Mouse (Mus musculus) neutrophil, adult 5-6 weeks (primary cell): ENCODE data around the gene Aqr. TPM values are rescaled to one million over a fixed set of nuclear protein-coding genes. Genes with fewer than 3 reads are reported as not detected.

Source experiments
- ATAC-seq: fragments of 151-379, 151-347 bp; 2 replicates; pipeline ENCODE4 v1.8.0; 2017; ENCODE audit warnings: mild to moderate bottlenecking, moderate TSS enrichment; ENCODE audit not compliant: insufficient number of reproducible peaks, poor library complexity, low FRiP score, severe bottlenecking; ENCODE audit errors: extremely low read depth
- total RNA-seq: library from RNA; stranded (forward); fragments of 200-1000 nt; gene quantifications from 2 replicates; pipeline ENCODE4 v1.2.3, GENCODE M21; 2017

Aqr gene
- total RNA-seq, 1 experiment from 2014 or later: 53.5 TPM

DNA sequence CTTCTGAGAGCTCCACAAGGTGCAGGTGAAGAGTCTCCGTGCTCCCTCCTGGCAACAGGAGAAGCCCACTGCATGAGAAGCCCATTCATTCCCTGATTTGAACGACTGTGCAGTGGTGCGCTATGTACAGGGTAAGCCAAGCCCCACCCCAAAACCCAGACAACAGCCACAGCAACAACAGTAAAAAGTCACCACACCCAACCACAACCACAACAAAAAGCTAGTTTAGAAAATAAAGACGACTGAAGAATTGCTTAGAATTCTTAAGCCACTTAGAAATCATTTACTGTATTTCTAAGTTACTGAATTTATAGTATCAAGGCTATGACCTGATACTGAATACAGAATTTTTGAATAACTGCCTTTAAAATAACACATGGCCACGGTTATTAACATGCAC, 41.9 kb downstream of the Aqr start:
- ATAC-seq: 0 out of 2 replicates have a peak, but pooled peaks have one; percentile 23

DNA sequence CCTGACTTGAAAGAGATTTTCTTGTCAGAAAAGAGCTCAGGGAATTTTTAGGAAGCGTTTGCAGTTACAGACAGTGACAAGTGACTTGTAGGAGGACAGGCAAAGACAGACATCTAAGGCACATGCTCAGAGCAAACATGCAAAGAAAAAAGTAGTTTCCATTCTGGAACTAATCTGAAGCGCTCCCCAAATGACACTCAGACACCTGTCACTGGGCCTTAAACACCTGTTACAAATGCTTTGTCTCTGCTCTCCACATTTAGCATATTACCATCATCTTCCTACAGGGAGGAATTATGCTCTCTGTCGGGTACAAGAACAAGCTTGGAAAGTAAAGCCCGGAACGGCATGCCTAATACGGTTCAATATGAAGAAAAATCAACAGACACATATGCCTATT, 43.0 kb downstream of the Aqr start:
- ATAC-seq: no peak

DNA sequence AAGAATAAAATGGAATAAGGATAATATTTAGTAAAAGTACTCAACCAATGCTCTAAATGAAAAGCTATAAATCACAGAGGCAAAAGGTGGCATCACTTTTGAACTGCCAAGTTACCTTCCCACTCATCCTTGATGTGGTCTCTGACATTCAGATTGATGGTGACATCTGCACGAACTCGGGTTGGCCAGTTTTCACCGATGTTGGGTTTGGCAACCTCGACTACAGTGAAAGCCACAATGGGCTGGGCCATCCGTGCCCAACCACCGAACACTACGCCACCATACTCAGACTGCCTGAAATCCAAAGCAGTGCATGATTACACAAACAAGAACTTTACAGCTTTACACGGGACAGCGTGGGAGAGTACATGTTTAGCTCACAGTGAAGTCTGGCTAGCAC, 50.1 kb downstream of the Aqr start:
- ATAC-seq: peak; percentile 63; the same call in 1 of the 2 replicates

DNA sequence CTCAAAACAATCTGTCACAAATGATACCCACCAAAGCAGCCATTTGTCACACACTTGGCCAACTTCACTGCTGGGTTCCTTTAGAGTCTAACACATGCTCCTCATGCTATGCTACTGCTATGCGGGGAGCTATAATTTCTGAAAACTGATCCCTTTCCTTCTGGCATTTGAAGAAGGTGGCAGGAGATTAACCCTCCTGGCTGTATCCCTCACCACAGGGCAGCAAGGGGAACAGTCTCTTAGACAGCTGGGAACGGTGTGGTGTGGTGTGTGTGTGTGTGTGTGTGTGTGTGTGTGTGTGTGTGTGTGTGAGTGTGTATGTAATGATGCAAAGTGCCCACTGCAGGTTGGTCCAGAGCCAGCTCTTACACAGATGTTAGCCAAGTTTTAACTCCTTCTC, 51.0 kb downstream of the Aqr start:
- ATAC-seq: no peak

DNA sequence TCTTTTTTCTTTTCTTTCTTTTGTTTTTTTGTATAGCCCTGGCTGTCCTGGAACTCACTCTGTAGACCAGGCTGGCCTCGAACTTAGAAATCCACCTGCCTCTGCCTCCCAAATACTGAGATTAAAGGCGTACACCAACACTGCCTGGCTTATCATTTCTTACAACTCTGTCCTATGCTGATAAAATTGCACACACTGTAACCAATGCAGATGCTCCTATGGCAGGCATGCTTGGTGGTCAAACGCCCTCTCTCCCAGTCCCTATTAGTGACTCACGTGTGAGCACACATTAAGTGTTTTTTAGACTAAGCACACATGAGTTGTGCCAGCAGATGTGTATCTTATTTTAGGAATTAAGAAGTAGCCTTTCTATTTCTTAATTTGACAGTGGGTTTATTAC, 53.5 kb downstream of the Aqr start:
- ATAC-seq: no peak

DNA sequence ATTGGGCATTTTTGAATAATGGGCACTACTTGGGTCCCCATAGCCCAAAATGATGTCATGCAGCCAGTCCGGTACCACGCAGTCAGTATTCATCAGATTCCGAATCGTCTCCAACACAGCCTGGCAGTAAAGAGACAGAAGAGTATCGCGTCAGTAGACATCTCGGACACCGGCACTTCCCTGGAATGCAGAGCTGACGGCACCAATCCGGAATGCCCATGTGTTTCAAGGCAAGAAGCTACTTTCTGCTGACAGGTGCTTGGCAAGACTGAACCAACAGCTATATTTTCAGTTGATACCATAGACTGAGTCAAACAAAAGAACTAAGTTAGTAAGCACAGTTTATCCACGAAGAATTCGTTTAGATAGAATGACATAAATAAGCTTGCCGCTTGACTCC, 56.2 kb downstream of the Aqr start:
- no peak for ATAC-seq

DNA sequence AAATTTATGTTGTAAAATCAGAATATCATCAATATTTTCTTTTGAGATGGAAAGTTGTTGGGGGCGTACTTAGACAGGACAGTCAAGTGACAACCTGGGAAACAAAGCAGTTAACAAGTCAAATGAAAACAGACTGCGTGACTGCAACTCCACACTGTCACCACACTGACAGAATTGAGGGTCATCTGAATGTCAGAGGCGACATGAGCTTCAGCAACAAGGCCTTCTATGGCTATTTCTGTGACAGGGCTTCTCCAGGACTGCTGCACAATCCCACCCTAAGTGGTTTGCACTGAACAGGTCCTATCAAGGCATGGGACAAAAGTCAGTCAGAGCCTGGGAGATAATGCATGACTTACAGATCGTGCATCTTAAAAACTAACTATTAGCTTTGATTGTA, 63.5 kb downstream of the Aqr start:
- no peak for ATAC-seq

GRCm38 (mm10) chr2:114119451-114119850, 67.4 kb downstream of the Aqr start:
- no peak for ATAC-seq

DNA sequence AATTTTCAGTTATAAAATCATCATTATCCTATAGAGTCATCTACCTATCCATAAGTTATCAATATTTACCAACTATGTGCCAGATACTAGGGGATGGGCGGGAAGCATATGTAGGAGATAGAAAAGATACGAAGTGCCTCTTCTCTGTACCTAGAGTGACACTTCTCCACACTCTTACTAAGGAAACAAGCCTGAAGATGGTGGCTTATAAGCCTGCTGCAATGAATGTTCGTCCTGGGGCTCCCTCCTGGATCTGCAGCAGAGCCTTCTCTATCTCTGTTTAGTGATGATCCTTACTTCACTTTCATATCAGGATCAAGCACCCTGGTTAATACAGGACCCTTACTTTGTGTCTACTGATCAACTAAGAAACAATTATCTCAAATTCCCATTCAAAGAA, 69.2 kb downstream of the Aqr start:
- no peak for ATAC-seq

- ATAC-seq: no peak
These were observed 69.6 kb downstream of the Aqr start for GRCm38 (mm10) chr2:114117235-114117634.

DNA sequence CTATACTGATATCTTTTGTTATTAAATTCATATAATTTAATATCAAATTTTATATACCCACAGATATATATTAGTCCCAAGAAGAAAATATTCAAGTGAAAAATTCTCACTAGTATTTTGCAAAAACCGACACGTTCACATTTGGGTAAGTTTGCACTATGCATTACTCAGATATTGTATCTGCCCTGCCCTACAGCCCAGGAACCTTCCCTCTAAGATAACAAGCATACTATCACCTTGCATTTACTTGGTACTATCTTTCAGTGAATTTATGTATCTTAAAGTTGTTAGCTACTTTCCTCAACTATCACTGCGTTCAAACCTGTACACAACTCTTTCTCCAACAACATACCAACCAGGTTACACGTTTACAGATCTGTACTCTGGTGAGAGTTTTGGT, 71.3 kb downstream of the Aqr start:
- no peak for ATAC-seq

DNA sequence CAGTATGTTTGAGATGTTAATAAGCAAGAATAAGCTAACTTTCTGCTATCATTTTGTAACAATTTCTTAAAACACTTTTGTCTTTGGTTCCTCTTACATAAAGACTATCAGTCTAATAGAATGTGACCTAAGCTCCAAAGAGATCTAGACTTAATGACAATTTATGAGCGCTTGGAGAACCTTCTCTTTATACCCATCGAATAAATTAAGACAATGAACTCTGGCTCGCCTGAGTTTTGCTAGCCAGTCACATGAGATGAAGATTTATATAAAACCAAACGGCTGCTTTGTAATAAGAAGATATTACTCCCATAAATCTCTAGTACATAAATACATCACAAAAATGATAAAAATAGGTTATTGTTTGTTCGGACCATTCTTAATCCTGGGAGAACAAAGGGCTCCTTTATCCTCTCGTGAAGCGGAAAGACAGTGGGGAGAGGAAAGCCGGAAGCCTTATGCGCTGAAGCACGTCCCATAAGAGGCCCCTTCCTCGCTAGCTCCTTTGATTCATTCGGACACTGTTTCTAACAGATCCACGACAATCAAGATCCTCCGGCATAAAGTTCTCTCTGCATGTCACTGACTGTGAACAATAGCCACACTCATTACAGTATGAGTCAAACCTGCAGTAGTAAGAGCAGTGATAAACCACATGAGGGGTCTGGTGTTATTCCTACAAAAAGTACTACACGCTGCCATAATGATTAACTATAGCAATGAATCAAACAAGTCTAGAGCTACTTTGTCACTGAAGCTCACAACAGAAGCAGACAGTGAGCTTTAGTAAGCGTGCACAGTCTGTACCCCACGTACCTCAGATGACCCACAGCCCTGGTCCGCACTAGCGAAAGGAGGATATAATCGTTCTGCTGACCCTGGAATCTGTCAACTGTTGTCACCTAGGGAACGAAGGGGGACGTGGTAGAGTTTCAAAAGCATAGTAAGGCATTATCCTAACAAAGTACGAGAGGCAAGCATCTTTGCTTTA, 79.2 kb downstream of the Aqr start:
- no peak for ATAC-seq

GRCm38 (mm10) chr2:114106383-114106782, 80.4 kb downstream of the Aqr start:
- ATAC-seq: no peak

DNA sequence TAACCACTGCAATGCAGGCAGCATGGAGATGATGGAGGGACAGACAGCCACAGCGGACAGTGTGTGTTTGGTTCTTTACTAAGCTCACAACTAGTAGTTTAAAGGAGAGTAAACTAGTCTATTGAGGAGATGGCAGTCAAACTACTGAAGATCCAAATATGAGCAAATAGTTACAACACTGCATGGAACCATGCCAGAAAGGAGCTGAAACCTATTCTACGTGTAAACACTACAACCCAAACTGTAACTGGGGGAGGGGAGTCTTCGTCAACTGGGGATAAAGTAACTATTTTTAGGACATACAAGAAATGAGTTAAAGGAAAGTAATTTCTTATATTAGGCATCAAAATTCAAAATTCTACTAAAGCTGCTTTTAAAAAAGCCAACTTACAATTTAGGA, 84.4 kb downstream of the Aqr start:
- ATAC-seq: no peak

- no peak for ATAC-seq
These were observed 86.0 kb downstream of the Aqr start for GRCm38 (mm10) chr2:114100834-114101233.

DNA sequence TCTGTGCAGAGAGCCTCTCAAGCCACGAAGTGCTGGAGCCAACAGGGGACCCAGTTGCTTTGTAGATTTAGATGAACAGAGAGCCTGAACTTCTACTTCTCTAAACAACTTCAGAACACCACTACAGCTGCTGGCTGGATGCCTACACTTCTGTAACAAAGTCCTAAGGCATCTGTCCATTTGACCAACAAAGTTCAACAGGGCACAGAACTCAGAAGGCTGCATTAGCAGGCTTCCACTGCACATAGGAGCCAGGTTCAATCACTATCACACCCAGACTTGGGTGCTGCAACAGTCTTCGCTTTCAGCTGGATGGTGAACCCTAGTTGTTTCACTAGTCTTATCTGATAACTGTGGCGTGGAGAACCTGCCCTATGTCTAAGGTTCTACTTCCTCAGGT, 87.0 kb downstream of the Aqr start:
- no peak for ATAC-seq

- ATAC-seq: no peak
These were observed 87.7 kb downstream of the Aqr start for GRCm38 (mm10) chr2:114099109-114099508.

DNA sequence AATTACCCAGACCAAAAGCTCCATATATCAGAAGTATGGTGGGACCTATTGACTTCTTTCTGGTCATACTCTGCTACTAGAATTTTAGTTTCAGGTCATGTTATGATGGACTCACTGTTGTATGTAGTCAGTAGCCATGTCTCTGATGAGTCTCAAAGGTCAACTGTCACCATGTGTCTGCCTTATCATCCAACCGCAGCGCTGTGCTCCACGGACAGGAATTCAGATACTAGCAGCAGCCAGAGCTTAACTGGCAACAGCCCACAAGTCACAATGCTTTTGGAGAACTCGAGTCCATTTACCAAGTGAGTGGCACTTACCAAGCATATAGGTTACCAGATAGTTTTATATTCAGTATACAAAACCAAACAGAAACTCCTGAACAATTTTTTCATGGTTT, 89.2 kb downstream of the Aqr start:
- no peak for ATAC-seq

DNA sequence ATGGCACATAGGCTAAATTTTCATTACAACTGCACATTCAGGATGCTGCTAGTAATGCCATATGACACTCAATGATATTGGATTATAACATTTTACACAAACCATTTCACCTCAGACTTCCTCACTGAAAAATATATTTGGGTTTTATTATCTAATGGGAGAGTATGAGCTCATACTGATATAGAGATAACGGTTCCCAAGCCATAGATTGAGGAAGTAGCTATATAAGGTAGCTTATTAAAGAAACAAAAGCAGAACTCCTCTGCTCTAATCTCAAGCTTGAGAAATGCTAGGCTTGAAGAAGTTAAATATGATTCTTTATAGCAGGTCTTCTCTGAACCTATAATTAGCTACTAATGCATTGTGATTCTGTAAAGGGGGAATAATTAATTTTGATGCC, 90.3 kb downstream of the Aqr start:
- no peak for ATAC-seq

- ATAC-seq: no peak
These were observed 91.5 kb downstream of the Aqr start for GRCm38 (mm10) chr2:114095348-114095747.

DNA sequence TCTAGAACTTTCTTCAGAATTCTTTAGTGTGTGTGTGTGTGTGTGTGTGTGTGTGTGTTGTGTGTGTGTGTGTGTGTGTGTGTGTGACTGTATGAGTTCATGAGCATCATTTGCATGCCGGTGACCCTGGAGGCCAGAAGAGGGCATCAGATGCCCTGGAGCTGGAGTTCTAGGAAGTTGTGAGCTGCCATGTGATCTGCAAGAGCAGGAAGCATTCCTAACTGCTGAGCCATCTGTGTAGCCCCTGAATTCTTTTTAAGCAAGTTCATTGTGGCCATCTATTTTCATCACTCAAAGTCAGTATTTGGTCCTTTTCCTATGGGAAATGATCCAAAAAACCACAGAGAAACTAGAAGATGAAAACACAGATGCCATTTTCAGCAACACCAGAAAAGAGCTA, 92.1 kb downstream of the Aqr start:
- no peak for ATAC-seq
